Comparison of ENCODE assay signal across 14 mouse cellular contexts in the genomic region with DNA sequence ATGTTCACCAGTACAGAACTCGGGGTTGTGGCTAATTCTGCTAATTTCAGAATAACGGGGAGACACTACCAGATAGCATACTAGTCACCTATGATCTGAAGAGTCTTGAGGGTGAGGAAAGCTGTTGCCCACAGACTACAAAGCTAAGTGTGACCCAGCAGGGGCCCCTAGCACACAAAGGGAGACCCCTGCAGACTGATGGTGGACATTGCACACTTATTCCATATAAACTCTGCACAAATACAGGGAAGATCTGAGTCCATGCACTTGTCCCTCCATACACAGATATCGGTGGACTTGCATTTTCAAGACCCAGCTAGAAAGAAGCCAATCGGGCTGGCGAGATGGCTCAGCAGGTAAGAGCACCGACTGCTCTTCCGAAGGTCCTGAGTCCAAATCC. TPM values are rescaled to one million over a fixed set of nuclear protein-coding genes. Genes with fewer than 3 reads are reported as not detected.
A peak's percentile ranks its signal among the peaks of the same experiment; 100 is the strongest.
DNase-seq lines count a peak whose midpoint lies in the region; ATAC-seq and TF ChIP-seq lines count a peak whose summit lies in the region.
"Had no signal": no experiment of that assay in that cellular context is flagged by ENCODE, and none has a peak within 500 bp of the region (broad histone marks: within the 10 kb centered on the region; RNA-seq: fewer than 3 reads in every experiment).

No protein-coding gene starts in this region.

- intact Hi-C loops in heart, postnatal 36 days (cut with DNase I): no loop called here

- no peak overlapping the region for H3K9ac ChIP-seq in heart, embryonic 16.5 days (ENCODE audit: low read length)
- H3K9ac ChIP-seq in lung, embryonic 14.5 days: no peak overlapping the region
- H3K9ac ChIP-seq in stomach, postnatal 0 days (ENCODE audit: low read length): no peak overlapping the region
- H3K9ac ChIP-seq: heart, embryonic 12.5 days; hindbrain, embryonic 14.5 days; limb, embryonic 13.5 days; neural tube, embryonic 15.5 days had no signal

- no peaks in the 10 kb centered on the region; the same call in 1 of the 2 replicates for H3K36me3 ChIP-seq in heart, embryonic 16.5 days (ENCODE audit: control insufficient read depth, insufficient read depth)
- H3K36me3 ChIP-seq in lung, embryonic 14.5 days (ENCODE audit: insufficient read depth): peaks cover 12% of the 10 kb centered on the region
- H3K36me3 ChIP-seq in stomach, postnatal 0 days (ENCODE audit: control insufficient read depth, insufficient read depth, low read length): no peaks in the 10 kb centered on the region

- peaks cover 10% of the 10 kb centered on the region for H3K4me1 ChIP-seq in heart, embryonic 16.5 days (ENCODE audit: control insufficient read depth, insufficient read depth, low read length)
- no peaks in the 10 kb centered on the region for H3K4me1 ChIP-seq in lung, embryonic 14.5 days (ENCODE audit: insufficient read depth)
- no peaks in the 10 kb centered on the region for H3K4me1 ChIP-seq in stomach, postnatal 0 days (replicated peaks; ENCODE audit: control insufficient read depth, insufficient read depth)
- H3K4me1 ChIP-seq: neural tube, embryonic 15.5 days had no signal

- ATAC-seq in heart, embryonic 16.5 days (replicated peaks; ENCODE audit: extremely low read depth, insufficient read depth, low FRiP score): no peak
- 0 out of 2 replicates have a peak, but pooled peaks have one; percentile 15 for ATAC-seq in lung, embryonic 14.5 days (ENCODE audit: insufficient read depth)
- ATAC-seq in stomach, postnatal 0 days (ENCODE audit: low FRiP score, low TSS enrichment): no peak
- ATAC-seq: activated CD4-positive, CD25-positive, alpha-beta regulatory T cell, adult 4 months had no signal

- H3K4me3 ChIP-seq in heart, embryonic 16.5 days (ENCODE audit: low read length): no peak overlapping the region
- H3K4me3 ChIP-seq in lung, embryonic 14.5 days (ENCODE audit: low read depth, low read length): no peak overlapping the region
- H3K4me3 ChIP-seq in stomach, postnatal 0 days (ENCODE audit: low read depth, low read length): no peak overlapping the region
- H3K4me3 ChIP-seq: heart, embryonic 12.5 days; limb, embryonic 13.5 days; neural tube, embryonic 15.5 days had no signal

- no peak for TF ChIP-seq EP300 in stomach, postnatal 0 days (optimal IDR thresholded peaks at IDR 0.05)

- no peak overlapping the region for H3K4me2 ChIP-seq in heart, embryonic 16.5 days (ENCODE audit: low read depth, low read length)
- no peak overlapping the region for H3K4me2 ChIP-seq in lung, embryonic 14.5 days
- no peak overlapping the region for H3K4me2 ChIP-seq in stomach, postnatal 0 days (replicated peaks; ENCODE audit: low read depth)
- H3K4me2 ChIP-seq: heart, embryonic 12.5 days; hindbrain, embryonic 14.5 days; limb, embryonic 13.5 days; neural tube, embryonic 15.5 days had no signal

- peak overlapping the region; percentile 17 for H3K27ac ChIP-seq in heart, embryonic 16.5 days (ENCODE audit: low read length)
- H3K27ac ChIP-seq in lung, embryonic 14.5 days (ENCODE audit: low read depth): no peak overlapping the region
- no peak overlapping the region for H3K27ac ChIP-seq in stomach, postnatal 0 days (replicated peaks)
- H3K27ac ChIP-seq: hindbrain, embryonic 14.5 days; limb, embryonic 13.5 days; macrophage; neural tube, embryonic 15.5 days had no signal

- H3K27me3 ChIP-seq in heart, embryonic 16.5 days (ENCODE audit: control insufficient read depth, insufficient read depth, low read length): no peaks in the 10 kb centered on the region
- no peaks in the 10 kb centered on the region for H3K27me3 ChIP-seq in lung, embryonic 14.5 days (ENCODE audit: insufficient read depth, low read length)
- no peaks in the 10 kb centered on the region for H3K27me3 ChIP-seq in stomach, postnatal 0 days (ENCODE audit: control insufficient read depth, insufficient read depth, low read length)
- H3K27me3 ChIP-seq: heart, embryonic 12.5 days; limb, embryonic 13.5 days; neural tube, embryonic 15.5 days had no signal

- 91% methylated on average over 7 of the region's 7 CpGs for WGBS in heart, embryonic 16.5 days
- WGBS in lung, embryonic 14.5 days: 93% methylated on average over 7 of the region's 7 CpGs
- 91% methylated on average over 7 of the region's 7 CpGs for WGBS in stomach, postnatal 0 days

- no peaks in the 10 kb centered on the region for H3K9me3 ChIP-seq in heart, embryonic 16.5 days (replicated peaks; ENCODE audit: control insufficient read depth, low read length)
- H3K9me3 ChIP-seq in lung, embryonic 14.5 days (ENCODE audit: low read depth, low read length): no peaks in the 10 kb centered on the region
- no peaks in the 10 kb centered on the region for H3K9me3 ChIP-seq in stomach, postnatal 0 days (ENCODE audit: control insufficient read depth, low read length)
- H3K9me3 ChIP-seq: heart, embryonic 12.5 days; limb, embryonic 13.5 days; neural tube, embryonic 15.5 days had no signal

- no peak for DNase-seq in heart, postnatal 36 days
- peak; percentile 6 for DNase-seq in lung, embryonic 14.5 days
- DNase-seq in lung, adult 18-20 months: no peak
- DNase-seq in NIH3T3 (ENCODE audit: low read depth): peak; percentile 22
- DNase-seq in stomach, postnatal 0 days (ENCODE audit: low spot score): no peak
- DNase-seq in embryo, embryonic 11 days: no peak
- DNase-seq: right cerebral cortex, postnatal 25 days had no signal

- TF ChIP-seq CTCF in lung, embryonic 14.5 days (IDR thresholded peaks at IDR 0.05; ENCODE audit: low read depth): no peak
- TF ChIP-seq CTCF in stomach, postnatal 0 days (IDR thresholded peaks at IDR 0.05; ENCODE audit: low read depth): peak; percentile 43; the same call in 1 of the 2 replicates

RNA-seq across cellular contexts. Expression of gene Rbbp5, which starts 7.6 kb away (rescaled TPM):
- 31.2 and 32.2 TPM in 2 replicates for polyA plus RNA-seq in heart, embryonic 16.5 days (2015; fragmentation: Nextera tagmentation; extraction: Ambion mirVana)
- total RNA-seq in heart, postnatal 36 days (2021): 10 to 100 TPM; 19.2 to 22.0 TPM
- 46.1 and 47.5 TPM in 2 replicates for polyA plus RNA-seq in lung, embryonic 14.5 days (2014; fragmentation: Nextera tagmentation; extraction: Ambion mirVana)
- polyA plus RNA-seq in stomach, postnatal 0 days (2015; fragmentation: Nextera tagmentation; extraction: Ambion mirVana): 13.8 and 13.9 TPM in 2 replicates

RNA-seq across cellular contexts. Expression of gene Tmem81, which starts 36.5 kb away (rescaled TPM):
- polyA plus RNA-seq in heart, embryonic 16.5 days (2015; fragmentation: Nextera tagmentation; extraction: Ambion mirVana): 0.76 and 0.80 TPM in 2 replicates
- 1 to 10 TPM; 1.4 to 1.5 TPM for total RNA-seq in heart, postnatal 36 days (2021)
- polyA plus RNA-seq in lung, embryonic 14.5 days (2014; fragmentation: Nextera tagmentation; extraction: Ambion mirVana): 1.3 and 2.7 TPM in 2 replicates
- polyA plus RNA-seq in stomach, postnatal 0 days (2015; fragmentation: Nextera tagmentation; extraction: Ambion mirVana): 0.56 and 0.76 TPM in 2 replicates

RNA-seq across cellular contexts. Expression of gene Dstyk, which starts 52.2 kb away (rescaled TPM):
- 9.1 and 10.5 TPM in 2 replicates for polyA plus RNA-seq in heart, embryonic 16.5 days (2015; fragmentation: Nextera tagmentation; extraction: Ambion mirVana)
- 10 to 100 TPM; 16.6 to 17.0 TPM for total RNA-seq in heart, postnatal 36 days (2021)
- 16.0 and 18.4 TPM in 2 replicates for polyA plus RNA-seq in lung, embryonic 14.5 days (2014; fragmentation: Nextera tagmentation; extraction: Ambion mirVana)
- 5.2 and 5.5 TPM in 2 replicates for polyA plus RNA-seq in stomach, postnatal 0 days (2015; fragmentation: Nextera tagmentation; extraction: Ambion mirVana)

Comparison
In these comparisons a context has a peak if more than half of its experiments do, and no peak if none do; other contexts are left out.
1. DNase-seq: peak in lung, embryonic 14.5 days (single experiment) and NIH3T3 (single experiment); none in heart, postnatal 36 days (0 of 2), lung, adult 18-20 months (0 of 2), stomach, postnatal 0 days (single experiment) and embryo, embryonic 11 days (single experiment).